Mouse (Mus musculus) heart, adult 2 months (tissue): Measurements from ENCODE around the gene Cnnm2.

Experiments used
- EP300 ChIP-seq: fragments of 200-500 bp; IDR thresholded peaks from 2 replicates; pipeline ENCODE4 v1.6.1; 2011; ENCODE audit warnings: low read depth, low read length, control low read depth; ENCODE audit not compliant: insufficient read depth
- POLR2A ChIP-seq: fragments of 200-500 bp; IDR thresholded peaks from 2 replicates; pipeline ENCODE4 v1.6.1; 2011; ENCODE audit warnings: mild to moderate bottlenecking, low read depth, low read length, control low read depth; ENCODE audit not compliant: insufficient read depth

- TF ChIP-seq POLR2A (no peak), EP300 (no peak)
These were observed 103.4 kb downstream of the Cnnm2 start for GRCm38 (mm10) chr19:46864731-46865331.
